Mouse (Mus musculus) thymus, postnatal 4 days (tissue): ENCODE data around the gene 4930404N11Rik.

Experiments used
- DNase-seq: peaks from one replicate; pipeline ENCODE4 v3.0.0; 2021

4930404N11Rik gene

DNA sequence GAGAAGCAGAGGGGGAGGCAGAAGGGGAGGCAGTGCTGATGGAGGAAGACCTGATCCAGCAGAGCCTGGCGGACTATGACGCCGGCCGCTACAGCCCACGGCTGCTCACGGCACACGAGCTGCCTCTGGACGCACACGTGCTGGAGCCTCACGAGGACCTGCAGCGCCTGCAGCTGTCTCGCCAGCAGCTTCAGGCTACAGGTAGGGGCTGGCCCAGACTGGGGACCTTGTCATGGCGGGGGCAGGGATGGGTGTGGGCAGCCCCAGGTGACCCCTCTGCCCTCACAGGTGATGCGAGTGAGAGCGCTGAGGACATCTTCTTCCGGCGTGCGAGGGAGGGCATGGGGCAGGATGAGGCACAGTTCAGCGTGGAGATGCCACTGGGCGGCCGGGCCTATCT is 40.4 kb downstream of the 4930404N11Rik start:
- DNase-seq = no peak

DNA sequence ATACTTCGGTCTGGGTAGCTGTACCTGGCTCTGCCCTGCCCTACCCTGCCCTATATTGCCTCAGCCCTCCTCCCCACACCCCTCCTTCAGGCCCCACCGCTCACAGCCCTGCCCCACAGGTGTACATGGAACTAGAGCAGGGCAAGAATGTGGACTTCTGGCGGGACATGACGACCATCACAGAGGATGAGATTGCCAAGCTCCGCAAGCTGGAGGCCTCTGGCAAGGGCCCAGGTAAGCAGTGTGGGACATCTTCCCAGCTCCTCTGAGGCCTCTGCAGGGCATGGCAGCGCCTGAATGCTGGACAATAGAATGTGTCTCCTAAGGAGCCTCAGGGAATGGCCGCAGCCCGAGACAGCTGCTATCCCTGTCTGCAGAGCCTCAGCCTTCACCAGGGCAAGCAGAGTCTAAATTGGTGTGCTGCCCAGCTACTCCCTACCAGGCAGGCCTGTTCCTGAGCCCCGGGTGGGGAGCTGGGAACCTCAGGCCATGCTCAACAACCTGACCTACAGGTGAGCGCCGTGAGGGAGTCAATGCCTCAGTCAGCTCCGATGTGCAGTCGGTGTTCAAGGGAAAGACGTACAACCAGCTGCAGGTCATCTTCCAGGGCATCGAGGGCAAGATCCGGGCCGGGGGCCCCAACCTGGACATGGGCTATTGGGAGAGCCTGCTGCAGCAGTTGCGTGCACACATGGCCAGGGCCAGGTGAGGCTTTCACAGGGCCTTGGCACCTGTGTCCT is 41.7 kb downstream of the 4930404N11Rik start:
- no peak for DNase-seq

DNA sequence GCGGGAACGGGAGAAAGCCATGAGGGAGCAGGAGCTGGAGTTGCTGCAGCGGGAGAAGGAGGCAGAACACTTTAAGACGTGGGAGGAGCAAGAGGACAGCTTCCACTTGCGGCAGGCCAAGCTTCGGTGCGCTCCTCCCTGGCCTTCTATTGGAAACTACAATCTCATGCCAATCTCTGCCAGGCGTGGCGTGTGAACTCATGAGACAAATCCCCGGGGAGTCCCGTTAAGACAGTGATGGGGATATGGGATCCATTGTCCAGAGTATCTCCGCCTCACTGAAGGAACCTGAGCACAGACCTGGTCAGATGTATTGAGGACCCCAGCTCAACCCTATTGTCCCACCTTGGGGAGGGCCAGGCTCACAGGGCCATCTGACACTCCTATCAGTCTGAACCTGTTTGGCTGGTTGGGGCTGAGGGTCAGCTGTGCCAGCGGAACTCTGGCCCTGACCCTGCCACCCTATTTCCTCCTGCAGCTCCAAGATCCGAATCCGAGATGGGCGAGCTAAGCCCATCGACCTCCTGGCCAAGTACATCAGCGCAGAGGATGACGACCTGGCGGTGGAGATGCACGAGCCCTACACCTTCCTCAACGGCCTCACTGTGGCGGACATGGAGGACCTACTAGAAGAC is 42.4 kb downstream of the 4930404N11Rik start:
- DNase-seq = no peak

DNA sequence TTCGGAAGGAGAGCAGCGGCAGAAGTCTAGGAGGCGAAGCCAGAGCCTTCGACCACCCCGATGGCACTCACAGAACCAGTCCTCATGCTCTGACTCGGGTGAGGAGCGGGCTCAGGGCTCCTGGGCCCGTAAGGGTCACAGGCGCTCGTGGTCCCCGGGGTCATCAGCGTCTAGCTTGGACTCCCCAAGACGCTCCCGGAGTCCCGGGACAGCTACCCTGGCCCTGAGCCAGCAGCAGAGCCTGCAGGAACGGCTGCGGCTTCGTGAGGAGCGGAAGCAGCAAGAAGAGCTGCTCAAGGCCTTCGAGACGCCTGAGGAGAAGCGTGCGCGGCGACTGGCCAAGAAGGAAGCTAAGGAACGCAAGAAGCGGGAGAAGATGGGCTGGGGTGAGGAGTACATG is 43.2 kb downstream of the 4930404N11Rik start:
- peak; percentile 34 for DNase-seq

DNA sequence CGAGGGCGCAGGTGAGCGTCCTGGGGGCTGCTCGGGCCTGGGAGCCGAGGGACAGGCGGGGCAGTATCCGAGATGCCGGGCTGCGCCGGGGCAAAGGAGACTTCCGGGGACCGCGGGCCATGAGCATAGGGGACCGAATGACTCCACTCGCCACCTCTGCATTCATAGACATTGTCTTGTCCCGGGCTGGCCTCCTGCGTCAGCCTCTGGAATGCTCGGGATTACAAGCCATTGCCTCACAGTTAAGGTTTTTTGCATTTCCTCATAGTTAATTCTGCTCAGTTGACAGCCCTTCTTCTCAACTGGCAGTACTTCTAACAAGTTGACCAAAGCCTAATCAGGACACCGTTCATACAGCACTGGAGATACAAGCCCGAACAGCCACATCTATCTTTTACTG is 44.2 kb downstream of the 4930404N11Rik start:
- no peak for DNase-seq

DNA sequence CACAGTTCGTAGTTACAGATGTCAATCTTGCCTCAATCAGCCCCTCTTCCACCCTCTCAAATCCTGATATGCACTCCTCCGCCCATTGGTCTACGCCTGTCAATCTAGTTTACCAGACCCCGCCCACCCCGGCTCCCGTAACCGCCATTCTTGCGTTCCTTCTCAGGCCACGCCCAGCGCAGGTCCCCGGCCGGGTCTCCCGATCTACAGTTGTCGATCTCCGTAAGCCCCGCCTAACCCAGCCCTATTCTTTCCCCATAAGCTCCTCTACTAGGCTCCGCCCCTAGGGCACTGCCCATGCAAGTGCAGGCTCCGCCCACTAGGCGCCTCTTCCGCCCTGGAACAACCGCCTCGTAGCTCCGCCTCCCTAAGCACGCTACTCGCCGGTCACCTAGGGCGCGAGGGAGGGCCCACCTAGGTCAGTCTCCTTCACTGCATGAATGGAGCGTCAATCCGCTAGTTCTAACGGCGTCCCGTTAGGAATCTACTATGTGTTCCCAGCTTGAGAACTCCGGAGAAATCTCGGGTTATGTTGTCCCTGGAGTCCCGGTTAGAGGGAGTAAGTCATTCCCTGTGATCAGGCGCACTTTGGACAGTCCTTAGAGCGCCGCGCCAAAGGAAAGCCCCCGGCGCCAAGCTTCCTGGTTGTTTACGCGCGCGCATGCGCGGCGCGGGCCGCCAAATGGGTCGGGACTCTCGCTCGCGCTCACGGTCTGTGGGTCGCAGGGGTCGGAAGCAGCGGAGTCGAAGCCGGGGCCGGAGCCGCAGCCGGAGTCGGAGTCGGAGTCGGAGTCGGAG is 44.9 kb downstream of the 4930404N11Rik start, which contains the start of gene Cactin:
TSS of gene Cactin (plus strand) at position 554 of the 798 bp plus-strand sequence.
- DNase-seq = peak; percentile 99

GRCm38 (mm10) chr10:81319741-81320549 is 45.7 kb downstream of the 4930404N11Rik start:
- peak; percentile 98 for DNase-seq

DNA sequence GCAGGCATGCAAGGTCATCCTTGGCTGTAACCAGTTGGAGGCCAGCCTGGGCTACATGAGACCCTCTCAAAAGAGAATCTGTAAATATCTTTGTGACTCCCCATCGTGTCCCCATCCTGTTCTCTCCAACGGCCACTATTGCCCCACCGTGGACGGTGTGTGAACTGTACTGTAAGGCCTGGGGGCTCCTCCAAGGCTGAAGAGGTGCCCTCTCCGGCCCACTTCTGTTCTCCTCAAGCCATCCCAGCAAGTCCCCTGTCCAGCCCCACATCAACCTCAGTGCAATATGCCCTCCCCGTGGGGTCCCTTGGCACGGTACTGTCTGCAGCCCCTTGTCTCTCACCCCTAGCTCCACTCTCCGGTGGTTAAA is 46.3 kb downstream of the 4930404N11Rik start:
- DNase-seq = peak; percentile 65

DNA sequence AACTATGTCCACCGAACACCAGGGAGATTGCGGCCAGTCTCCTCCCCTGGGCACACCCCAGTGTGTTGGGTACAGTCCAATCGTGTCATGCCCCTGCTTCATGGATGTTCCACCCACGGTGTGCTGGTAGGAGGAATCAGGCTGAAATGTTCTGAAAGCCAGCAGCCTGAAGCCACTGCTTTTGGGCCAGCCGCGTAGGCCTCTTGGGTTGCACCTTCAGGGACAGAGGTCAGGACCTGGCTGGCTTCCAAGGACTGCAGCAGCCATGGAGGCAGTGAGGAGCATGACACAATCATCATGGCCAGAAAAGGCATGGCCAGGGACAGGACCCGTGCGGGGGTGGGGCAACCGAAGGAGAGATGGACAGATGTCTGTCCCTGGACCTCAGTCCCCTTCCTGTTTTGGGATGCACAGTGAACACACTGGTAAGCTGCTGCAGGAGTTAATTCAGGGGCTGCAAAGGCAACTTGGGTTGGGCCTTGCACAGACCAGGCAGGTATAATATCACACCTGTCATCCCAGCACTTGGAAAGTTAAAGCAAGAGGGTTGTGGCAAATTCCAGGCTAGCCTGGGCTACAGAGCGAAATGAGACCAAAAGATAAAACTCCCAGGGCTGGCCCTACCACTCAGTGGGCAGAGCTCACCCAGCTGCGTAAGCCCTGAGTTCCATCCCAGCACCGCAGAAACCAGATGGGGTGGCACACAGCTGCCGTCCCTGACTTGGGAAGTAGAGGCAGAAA is 46.9 kb downstream of the 4930404N11Rik start:
- DNase-seq = peak; percentile 61

GRCm38 (mm10) chr10:81317273-81317672 is 48.3 kb downstream of the 4930404N11Rik start:
- peak; percentile 60 for DNase-seq

DNA sequence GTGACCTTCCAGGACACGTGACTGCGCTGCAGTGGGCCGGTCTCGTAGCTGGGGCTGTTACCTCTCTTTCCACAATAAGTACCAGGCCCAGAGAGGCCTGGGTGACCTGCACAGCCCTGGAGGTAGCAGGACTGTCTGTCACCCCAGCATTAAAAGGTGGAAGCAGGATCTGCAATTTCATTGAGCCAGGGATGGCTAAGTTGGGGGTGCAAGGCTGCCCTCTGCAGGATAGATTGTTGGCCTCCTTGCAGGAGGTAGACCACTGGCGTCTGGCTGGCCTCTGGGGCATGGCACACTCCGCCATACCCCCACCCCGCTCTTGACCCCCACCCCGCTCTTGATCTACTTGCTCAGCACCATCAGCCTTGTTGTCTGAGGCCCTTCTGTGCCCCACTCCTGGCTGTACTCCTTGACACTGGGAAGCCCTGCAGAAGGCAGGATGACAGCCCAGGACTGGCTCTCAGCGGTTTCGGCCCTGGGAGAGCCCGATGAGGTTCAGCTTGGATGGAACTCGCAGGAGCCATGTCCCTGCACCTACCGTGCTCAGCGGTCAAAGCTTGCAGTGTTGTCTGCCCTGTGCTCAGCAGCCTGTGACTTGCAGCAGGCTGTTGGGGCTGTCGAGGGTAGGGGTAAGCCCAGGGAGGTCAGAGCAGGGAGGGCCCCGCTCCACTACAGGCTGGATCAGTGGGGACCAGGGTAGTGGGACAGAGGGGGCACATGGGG is 49.1 kb downstream of the 4930404N11Rik start:
- peak; percentile 68 for DNase-seq

- no peak for DNase-seq
These were observed 50.0 kb downstream of the 4930404N11Rik start for GRCm38 (mm10) chr10:81315587-81315986.

- no peak for DNase-seq
These were observed 51.4 kb downstream of the 4930404N11Rik start for GRCm38 (mm10) chr10:81314201-81314600.

GRCm38 (mm10) chr10:81313581-81313980 is 52.0 kb downstream of the 4930404N11Rik start:
- DNase-seq = no peak
